Mouse (Mus musculus): ENCODE measurements around the gene Ciao2b.
A peak's percentile ranks its signal among the peaks of the same experiment; 100 is the strongest.

Ciao2b gene

DNA sequence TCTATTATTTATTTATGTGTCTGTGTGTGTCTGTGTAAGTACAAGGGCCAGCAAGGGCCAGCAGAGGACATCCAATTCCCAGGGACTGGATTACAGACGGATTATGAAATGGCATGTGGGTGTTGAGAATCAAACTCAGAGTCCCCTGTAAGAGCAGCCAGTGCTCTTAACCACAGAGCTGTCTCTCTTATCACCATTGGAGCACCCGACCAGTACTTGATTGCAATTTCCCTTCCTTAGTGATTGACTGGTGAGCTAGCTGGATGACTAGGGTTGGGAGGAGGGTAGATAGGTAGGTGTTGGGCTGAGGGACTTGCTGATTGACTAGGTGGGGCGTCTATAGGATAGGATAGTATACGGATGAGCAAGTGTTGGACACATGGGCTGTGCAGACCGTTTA lies 21.0 kb downstream of the Ciao2b start:
- no peak for DNase-seq (ENCODE audit: low spot score in 2 of 2)

DNA sequence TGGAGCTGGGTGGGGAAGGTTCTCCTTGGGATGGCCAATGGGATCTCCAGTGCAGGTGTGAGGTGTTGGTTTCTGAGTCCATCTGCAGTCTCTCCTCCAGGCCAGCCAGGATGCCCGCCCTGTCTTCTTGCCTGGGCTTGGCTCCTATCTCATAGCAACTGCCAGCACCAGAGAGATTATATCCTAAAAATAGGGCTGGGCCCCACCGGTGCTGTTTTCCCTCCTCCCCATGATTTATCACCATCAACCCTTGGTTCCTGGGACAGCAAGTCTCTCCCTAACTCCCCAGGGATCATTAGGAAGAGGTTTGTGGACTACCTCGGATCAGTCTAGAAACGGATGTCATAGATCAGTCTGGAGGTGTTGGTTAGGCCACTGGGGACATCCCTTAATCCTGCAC lies 28.6 kb downstream of the Ciao2b start:
- DNase-seq (ENCODE audit: low spot score in 2 of 2), result no peak

DNA sequence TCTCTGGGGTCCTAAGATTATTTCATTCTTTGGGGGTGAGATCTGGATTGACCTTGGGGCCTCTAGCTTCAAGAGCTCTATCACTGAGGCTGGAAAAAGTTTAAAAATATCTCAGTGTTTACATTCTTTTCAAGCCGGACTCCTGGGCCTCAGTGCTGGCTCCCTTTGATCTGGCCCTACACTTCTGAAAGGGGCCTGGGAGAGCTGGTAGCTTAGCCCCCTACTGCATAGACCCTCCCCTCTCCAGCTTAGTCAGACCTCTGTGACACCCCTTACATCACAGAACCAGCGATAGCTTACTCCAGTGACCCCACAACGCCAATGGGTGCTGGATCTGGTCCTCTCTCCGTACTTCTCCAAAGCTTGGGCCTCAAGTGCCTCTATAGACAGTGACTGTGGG lies 30.2 kb downstream of the Ciao2b start:
- no peak for DNase-seq (ENCODE audit: low spot score in 2 of 2)

- no peak for DNase-seq (ENCODE audit: low spot score in 2 of 2)
Measured at GRCm38 (mm10) chr8:104610185-104610766, 31.5 kb downstream of the Ciao2b start.

DNA sequence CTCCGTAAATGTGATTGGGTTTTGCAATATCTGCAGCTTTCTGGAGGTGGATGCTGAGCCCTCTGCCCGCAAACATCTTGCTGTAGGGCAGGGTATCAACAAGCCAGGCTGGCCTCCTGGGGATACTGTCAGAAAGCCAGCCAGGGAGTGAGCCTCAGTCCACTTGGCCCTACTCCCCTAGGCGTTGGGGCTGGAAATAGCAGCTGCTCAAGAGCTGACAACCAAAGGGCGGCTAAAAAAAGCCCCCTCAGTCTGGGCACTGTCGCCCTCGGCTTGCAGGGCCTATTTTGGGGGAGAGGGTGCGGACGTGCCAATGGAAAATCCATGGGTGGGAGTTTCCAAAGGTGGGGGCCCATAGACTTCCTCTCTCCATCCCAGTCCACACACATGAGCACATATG lies 32.5 kb downstream of the Ciao2b start:
- DNase-seq (ENCODE audit: low spot score in 2 of 2), result no peak

GRCm38 (mm10) chr8:104607944-104608343 lies 33.8 kb downstream of the Ciao2b start:
- no peak for DNase-seq (ENCODE audit: low spot score in 2 of 2)

DNA sequence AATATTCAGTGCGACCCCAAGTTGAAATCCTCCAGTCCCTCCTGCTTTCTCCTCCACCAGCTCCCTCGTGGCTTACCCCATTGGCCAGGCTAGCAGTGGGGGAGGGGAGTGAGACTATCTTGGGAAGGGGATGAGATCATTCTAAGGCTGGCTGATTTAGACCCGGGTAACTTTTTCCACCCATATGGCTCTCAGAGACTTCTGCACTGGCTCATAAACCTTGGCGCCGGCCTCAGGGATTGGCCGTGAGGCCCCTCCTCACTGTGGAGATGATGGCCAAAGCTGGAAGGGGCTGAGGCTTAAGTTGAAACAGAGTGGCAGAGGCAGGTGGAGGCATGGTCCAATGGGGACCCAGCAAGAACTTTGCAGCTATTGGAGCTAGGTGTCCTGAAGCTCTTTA lies 35.4 kb downstream of the Ciao2b start:
- DNase-seq (ENCODE audit: low spot score in 2 of 2), result peak in 1 of 2 experiments; percentile 13

GRCm38 (mm10) chr8:104603245-104603593 lies 38.5 kb downstream of the Ciao2b start:
- DNase-seq (ENCODE audit: low spot score in 2 of 2), result no peak

GRCm38 (mm10) chr8:104602468-104603244 lies 39.1 kb downstream of the Ciao2b start:
- DNase-seq (ENCODE audit: low spot score in 2 of 2), result peak; percentile 74 to 86

DNA sequence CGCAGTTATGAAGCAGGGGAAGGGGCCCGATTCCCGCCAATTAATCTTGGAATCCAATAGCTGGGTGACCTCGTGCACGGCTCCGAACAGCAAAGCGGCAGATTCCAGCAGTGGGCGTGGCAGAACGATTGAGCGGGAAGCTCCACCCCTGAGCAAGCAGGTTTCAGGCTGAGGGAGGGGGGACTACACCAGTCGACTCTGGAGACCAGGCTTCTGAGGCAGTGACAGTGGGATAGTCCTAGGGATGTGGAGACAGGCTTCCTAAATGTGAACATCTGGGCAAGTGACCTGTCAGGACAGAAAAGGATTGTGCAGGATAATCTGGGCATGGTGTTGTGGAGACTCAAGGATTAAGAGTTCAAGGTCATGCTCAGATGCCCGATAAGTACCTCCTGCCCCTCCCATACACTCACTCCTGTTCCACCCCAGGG lies 39.8 kb downstream of the Ciao2b start:
- DNase-seq (ENCODE audit: low spot score in 2 of 2), result no peak

- no peak for DNase-seq (ENCODE audit: low spot score in 2 of 2)
Measured at GRCm38 (mm10) chr8:104601386-104601785, 40.4 kb downstream of the Ciao2b start.

- no peak for DNase-seq (ENCODE audit: low spot score in 2 of 2)
Measured at GRCm38 (mm10) chr8:104598496-104598895, 43.3 kb downstream of the Ciao2b start.

- DNase-seq (ENCODE audit: low spot score in 2 of 2), result no peak
Measured at GRCm38 (mm10) chr8:104597656-104598055, 44.1 kb downstream of the Ciao2b start.

GRCm38 (mm10) chr8:104595773-104596536 lies 45.8 kb downstream of the Ciao2b start:
- DNase-seq (ENCODE audit: low spot score in 2 of 2), result no peak

DNA sequence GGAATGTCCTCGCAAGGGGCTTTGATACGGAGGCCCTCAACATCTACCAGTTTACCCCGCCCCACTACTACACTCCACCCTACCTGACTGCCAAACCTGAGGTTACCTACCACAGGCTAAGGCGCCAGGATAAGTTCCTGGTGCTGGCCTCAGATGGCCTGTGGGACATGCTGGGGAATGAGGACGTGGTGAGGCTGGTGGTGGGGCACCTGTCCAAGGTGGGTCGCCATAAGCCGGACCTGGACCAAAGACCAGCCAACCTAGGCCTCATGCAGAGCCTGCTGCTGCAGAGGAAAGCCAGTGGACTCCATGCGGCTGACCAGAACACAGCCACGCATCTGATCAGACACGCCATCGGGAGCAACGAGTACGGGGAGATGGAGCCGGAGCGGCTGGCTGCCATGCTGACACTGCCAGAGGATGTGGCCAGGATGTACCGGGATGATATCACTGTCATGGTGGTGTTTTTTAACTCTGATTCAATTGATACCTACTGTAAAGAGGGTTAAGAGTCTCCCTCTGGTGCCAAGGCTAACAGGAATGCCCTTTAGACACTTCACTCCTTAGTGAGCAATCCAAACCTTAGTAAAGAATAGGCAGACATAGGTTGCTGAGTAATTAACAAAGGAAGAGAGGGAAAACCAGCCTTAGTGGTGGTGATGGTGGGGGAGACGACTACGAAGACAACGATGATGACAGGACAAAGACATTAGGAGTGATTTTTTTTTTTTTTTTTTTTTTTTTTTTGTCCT lies 47.0 kb downstream of the Ciao2b start:
- no peak for DNase-seq (ENCODE audit: low spot score in 2 of 2)

GRCm38 (mm10) chr8:104593536-104594325 lies 48.0 kb downstream of the Ciao2b start:
- DNase-seq (ENCODE audit: low spot score in 2 of 2), result no peak

GRCm38 (mm10) chr8:104592566-104592965 lies 49.2 kb downstream of the Ciao2b start:
- DNase-seq (ENCODE audit: low spot score in 2 of 2), result no peak

DNA sequence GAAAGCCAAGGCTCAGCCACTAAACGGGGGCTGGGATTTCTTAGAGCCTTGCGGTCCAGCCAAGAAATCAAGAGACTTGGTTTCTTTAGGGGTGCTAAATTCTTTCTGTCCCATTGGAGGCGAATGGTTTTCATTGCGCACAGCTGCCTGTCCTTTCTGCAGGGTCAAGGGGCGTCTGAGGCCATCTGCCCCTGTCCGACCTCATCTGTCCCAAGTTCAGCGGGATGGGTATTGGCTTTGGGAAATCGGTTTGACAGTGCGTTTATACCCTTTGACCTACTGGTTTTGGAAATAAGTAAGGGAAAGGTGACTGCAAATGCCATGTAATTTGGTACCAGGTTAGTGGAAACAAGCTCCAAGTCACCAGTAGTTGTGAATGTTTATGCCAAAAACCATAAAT lies 49.9 kb downstream of the Ciao2b start:
- no peak for DNase-seq (ENCODE audit: low spot score in 2 of 2)

- DNase-seq (ENCODE audit: low spot score in 2 of 2), result peak; percentile 82 to 89
Measured at GRCm38 (mm10) chr8:104591133-104591834, 50.5 kb downstream of the Ciao2b start, which contains the start of gene Pdp2. TSS of gene Pdp2 (plus strand) at chr8:104591451.

DNA sequence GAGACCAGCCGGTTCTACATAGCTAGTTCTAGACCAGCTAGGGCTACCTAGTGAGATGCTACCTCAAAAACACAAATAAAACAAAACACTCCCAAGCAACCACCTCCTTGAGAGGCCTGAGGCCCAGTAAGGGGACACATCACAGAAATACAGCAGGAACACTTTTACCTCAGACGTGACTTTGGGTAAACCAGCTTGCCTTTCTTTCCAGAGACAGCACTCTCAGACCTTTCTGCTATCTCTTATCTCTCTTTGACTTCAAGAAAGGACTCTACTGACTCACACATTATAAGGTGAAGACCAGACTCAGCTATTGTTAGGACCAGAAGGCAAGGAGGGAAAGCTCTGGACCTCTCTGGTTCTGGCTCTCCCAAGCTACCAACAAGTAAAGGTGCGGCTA lies 51.5 kb downstream of the Ciao2b start:
- no peak for DNase-seq (ENCODE audit: low spot score in 2 of 2)

All from frontal cortex, postnatal 10 days (tissue).